In the genomic region with DNA sequence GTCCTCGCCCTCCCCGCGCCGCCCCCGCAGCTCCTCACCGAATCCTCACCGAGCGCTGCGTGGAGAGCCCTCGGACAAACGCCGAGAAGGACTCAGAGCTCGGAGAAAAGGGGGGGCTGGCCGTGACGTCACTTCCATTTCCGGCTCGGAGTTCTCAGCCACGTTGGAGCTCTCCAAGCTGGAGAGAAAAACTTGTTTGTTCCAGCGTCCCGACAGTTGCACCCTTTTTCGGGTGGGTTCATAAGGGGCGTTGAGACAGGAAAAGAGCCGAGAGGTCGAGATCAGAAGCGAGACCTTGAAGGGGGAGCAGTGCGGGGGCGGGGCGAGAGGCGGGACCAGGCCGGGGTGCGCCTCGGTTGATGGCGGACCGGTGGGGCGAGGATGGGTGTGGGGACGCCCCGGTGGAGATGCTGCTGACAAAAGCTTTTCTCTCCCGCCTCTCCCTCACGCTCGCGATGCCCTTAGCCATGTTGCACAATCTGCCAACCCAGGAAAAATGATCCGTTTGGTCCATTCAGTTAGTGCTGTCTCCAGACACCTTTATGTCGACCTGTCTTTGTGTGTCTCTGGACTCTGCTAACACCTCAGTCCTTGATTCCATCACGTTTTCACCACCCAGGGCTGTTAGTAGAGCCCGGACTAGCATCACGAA, we compare ENCODE assay signal across 8 mouse cellular contexts. TPM values are rescaled to one million over a fixed set of nuclear protein-coding genes. Genes with fewer than 3 reads are reported as not detected.
DNase-seq lines count a peak whose midpoint lies in the region; ATAC-seq lines count a peak whose summit lies in the region.

Zfp266 (minus strand) TSS at position 112 of the 652 bp plus-strand sequence.

- H3K27me3 ChIP-seq in forebrain, embryonic 10.5 days (ENCODE audit: poor library complexity, severe bottlenecking) = no peaks in the 10 kb centered on the region
- no peaks in the 10 kb centered on the region for H3K27me3 ChIP-seq in heart, embryonic 15.5 days
- no peaks in the 10 kb centered on the region for H3K27me3 ChIP-seq in liver, embryonic 12.5 days (replicated peaks)
- H3K27me3 ChIP-seq in splenic B cell, adult 2 months (ENCODE audit: control insufficient read depth, insufficient read depth, low read length, poor library complexity, severe bottlenecking) = no peaks in the 10 kb centered on the region

- peak; percentile 84 to 89 for DNase-seq in CD8-positive naive resting alpha-beta T cell, adult 2 months (ENCODE audit: low read depth in 2 of 2, low spot score in 2 of 2)
- DNase-seq in c-Kit-positive CD71-negative TER-119-negative erythroid progenitor cells, embryonic 14.5 days (ENCODE audit: low read depth) = peak; percentile 82
- peak; percentile 92 for DNase-seq in forebrain, embryonic 10.5 days (ENCODE audit: extremely low spot score, low spot score)
- peak; percentile 93 for DNase-seq in kidney, postnatal 14 days
- DNase-seq in naive thymus-derived CD4-positive, alpha-beta T cell, adult 2 months (ENCODE audit: low read depth) = peak; percentile 93
- DNase-seq in splenic B cell, adult 2 months (ENCODE audit: low read depth, low spot score) = peak; percentile 90

- no peaks in the 10 kb centered on the region for H3K9me3 ChIP-seq in forebrain, embryonic 10.5 days
- H3K9me3 ChIP-seq in heart, embryonic 15.5 days (replicated peaks) = no peaks in the 10 kb centered on the region
- no peaks in the 10 kb centered on the region for H3K9me3 ChIP-seq in liver, embryonic 12.5 days (replicated peaks)

- under 1% methylated on average over 46 of the region's 46 CpGs for WGBS in forebrain, embryonic 10.5 days
- WGBS in heart, embryonic 15.5 days = under 1% methylated on average over 46 of the region's 46 CpGs
- under 1% methylated on average over 45 of the region's 46 CpGs for WGBS in liver, embryonic 12.5 days (ENCODE audit: insufficient replicate concordance)

- H3K4me1 ChIP-seq in forebrain, embryonic 10.5 days = peaks cover 29% of the 10 kb centered on the region
- H3K4me1 ChIP-seq in heart, embryonic 15.5 days (replicated peaks) = peaks cover 22% of the 10 kb centered on the region
- H3K4me1 ChIP-seq in liver, embryonic 12.5 days = peaks cover 26% of the 10 kb centered on the region

- peak within 1 kb of the TSS; percentile 66 for H3K4me2 ChIP-seq in heart, embryonic 15.5 days
- peak within 1 kb of the TSS; percentile 78 for H3K4me2 ChIP-seq in liver, embryonic 12.5 days

- H3K4me3 ChIP-seq in forebrain, embryonic 10.5 days = peak within 1 kb of the TSS; percentile 82
- H3K4me3 ChIP-seq in heart, embryonic 15.5 days = peak within 1 kb of the TSS; percentile 88
- peak within 1 kb of the TSS; percentile 88 for H3K4me3 ChIP-seq in liver, embryonic 12.5 days

- ATAC-seq in heart, embryonic 15.5 days (replicated peaks; ENCODE audit: insufficient number of reproducible peaks, insufficient read depth, low FRiP score, low read depth) = peak; percentile 83
- peak; percentile 92 for ATAC-seq in liver, embryonic 12.5 days

- peak within 1 kb of the TSS; percentile 93 for H3K9ac ChIP-seq in heart, embryonic 15.5 days
- H3K9ac ChIP-seq in liver, embryonic 12.5 days = peak within 1 kb of the TSS; percentile 92

- H3K27ac ChIP-seq in forebrain, embryonic 10.5 days = peak within 1 kb of the TSS; percentile 98
- peak within 1 kb of the TSS; percentile 95 for H3K27ac ChIP-seq in heart, embryonic 15.5 days
- peak within 1 kb of the TSS; percentile 91 for H3K27ac ChIP-seq in liver, embryonic 12.5 days

- peaks cover 31% of the 10 kb centered on the region for H3K36me3 ChIP-seq in forebrain, embryonic 10.5 days (replicated peaks)
- no peaks in the 10 kb centered on the region for H3K36me3 ChIP-seq in heart, embryonic 15.5 days
- peaks cover 14% of the 10 kb centered on the region; the same call in 1 of the 2 replicates for H3K36me3 ChIP-seq in liver, embryonic 12.5 days
- H3K36me3 ChIP-seq in splenic B cell, adult 2 months (ENCODE audit: control insufficient read depth, insufficient read depth, low read length, poor library complexity, severe bottlenecking) = no peaks in the 10 kb centered on the region

RNA-seq across cellular contexts. Expression of gene Zfp266, which starts in this region (rescaled TPM):
- 134 and 139 TPM in 2 replicates for polyA plus RNA-seq in forebrain, embryonic 10.5 days (2016; fragmentation: Nextera tagmentation; extraction: Ambion mirVana)
- polyA plus RNA-seq in heart, embryonic 15.5 days (2015; fragmentation: Nextera tagmentation; extraction: Ambion mirVana) = 42.6 and 46.3 TPM in 2 replicates
- 27.1 and 27.8 TPM in 2 replicates for polyA plus RNA-seq in liver, embryonic 12.5 days (2016; fragmentation: Nextera tagmentation; extraction: Ambion mirVana)

Comparison
In these comparisons a context has a peak if more than half of its experiments do, and no peak if none do; other contexts are left out.
1. Peak in every context shown above with its lines: DNase-seq, ATAC-seq, H3K4me3 ChIP-seq and H3K27ac ChIP-seq.